Mouse (Mus musculus) spleen, embryonic (tissue): Measurements from ENCODE around the gene Atg5.
"Not testable (repeated sequence)": the region's sequence is repeated elsewhere in the genome, so short reads cannot be mapped to it uniquely, and the experiment has no call there.

Experiments
- CTCF ChIA-PET: fragments of 350-600 bp; sonication (Branson Sonifier 250); formaldehyde crosslinking; loops from one replicate; lab custom pipeline; 2022; lab: Charles Lee

The Atg5 gene

DNA sequence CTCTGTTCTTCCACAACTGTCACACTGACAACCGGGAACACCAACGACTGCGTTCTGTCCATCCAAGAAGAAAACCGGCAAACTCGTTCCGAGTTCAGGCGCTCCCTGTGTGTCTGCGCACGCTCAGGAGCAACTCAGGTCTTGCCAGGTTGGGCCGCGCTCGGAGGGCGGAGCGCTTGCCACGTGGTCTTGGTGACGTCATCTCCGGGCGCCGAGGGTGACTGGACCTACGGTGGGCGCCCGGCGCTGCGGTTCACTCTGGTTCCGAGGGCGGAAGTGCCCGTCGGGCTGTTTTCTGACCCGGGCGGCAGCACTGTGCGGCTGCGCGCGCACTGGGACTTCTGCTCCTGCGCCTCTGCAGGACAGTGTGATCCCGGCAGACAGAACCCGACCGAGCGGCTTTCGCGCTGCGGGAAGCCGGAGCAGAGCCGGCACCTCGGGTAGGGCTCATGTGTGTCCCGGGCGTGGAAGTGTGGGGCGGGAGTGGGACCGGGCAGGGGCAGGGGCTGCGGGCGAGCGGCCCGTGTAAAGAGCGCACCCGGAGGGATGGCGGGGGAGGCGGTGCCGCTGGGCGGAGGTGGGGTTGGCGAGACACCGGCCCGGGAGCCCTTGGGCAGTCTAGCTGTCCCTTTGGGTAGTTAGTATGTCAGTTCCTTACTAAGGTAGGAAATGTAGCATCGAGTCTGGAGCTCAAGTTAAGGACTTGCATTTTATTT, at the start of gene Atg5:
TSS of gene Atg5 (plus strand) at position 214 of the 716 bp plus-strand sequence.
- CTCF ChIA-PET, result no interaction called here

DNA sequence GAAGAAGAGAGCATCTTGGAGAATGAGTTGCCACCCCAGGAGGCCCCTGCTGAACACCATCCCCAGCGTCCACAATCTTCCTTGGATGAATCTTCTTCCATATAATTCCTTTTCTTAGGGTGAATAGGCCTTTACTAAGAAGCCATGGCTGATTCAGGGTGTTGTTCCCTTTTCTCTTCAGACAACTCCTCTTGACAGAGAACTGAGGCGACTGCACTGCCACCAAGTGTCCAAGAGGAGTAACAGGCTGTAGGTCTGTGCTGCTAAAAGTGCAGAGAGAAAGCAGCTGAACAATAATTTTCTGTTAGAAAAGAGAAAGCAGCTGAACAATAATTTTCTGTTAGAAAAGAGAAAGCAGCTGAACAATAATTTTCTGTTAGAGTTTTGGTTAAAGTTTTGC, 49.1 kb upstream of the Atg5 start:
- CTCF ChIA-PET, result not testable (repeated sequence)

GRCm38 (mm10) chr10:44224345-44224744, 43.8 kb upstream of the Atg5 start:
- CTCF ChIA-PET, result no interaction called here

GRCm38 (mm10) chr10:44233351-44233750, 34.8 kb upstream of the Atg5 start:
- CTCF ChIA-PET, result not testable (repeated sequence)

- CTCF ChIA-PET, result not testable (repeated sequence)
Measured at GRCm38 (mm10) chr10:44235298-44235697, 32.9 kb upstream of the Atg5 start.

DNA sequence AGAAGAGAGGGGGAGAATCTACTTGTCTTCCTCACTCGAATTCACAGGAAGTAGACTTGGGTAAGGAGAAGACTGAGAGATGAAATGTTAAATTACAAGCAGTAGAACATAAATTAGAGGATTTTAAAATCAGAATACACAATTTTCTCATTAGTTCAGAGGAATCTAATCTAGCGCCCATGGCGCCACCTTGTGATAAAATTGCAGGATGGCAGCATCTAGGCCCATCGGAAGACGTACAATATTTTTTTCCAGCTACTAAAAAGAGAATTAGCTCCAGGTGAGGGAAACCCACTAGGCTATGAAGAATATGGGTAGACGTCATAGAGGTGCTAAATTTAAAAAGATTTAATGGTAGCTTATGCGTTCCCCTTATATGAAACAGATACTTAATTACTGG, 11.5 kb upstream of the Atg5 start:
- CTCF ChIA-PET, result no interaction called here

DNA sequence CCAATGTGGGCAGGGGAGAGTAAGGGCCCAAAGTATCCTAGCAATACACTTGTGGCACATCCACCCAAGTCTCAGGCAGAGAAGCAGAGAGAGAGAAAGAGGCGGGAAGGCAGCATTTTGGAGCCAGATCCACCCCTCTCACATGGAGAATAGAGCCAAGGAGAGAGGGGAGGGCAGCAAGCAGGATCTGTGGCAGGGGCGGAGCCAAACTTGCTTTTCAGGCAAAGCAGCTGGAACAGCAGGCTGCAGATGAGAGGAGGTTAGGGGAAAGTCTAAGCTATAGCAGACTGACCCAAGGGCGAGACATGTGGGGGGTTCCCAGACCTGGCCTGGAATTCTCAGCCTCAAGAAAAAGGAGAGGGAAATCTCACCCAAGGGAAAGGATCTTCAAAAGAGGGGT, 2.3 kb upstream of the Atg5 start:
- CTCF ChIA-PET, result no interaction called here

- CTCF ChIA-PET, result interaction anchor here (0.6 kb wide), 1 partner anchor 254 kb away, joined by 4 read pairs; no protein-coding TSS in a partner anchor
Measured at GRCm38 (mm10) chr10:44266561-44266960, 1.6 kb upstream of the Atg5 start.

GRCm38 (mm10) chr10:44267426-44268142, 574 bp upstream of the Atg5 start:
- CTCF ChIA-PET, result no interaction called here

- CTCF ChIA-PET, result no interaction called here
Measured at GRCm38 (mm10) chr10:44269211-44269610, 1.1 kb downstream of the Atg5 start.

GRCm38 (mm10) chr10:44282323-44282722, 14.2 kb downstream of the Atg5 start:
- CTCF ChIA-PET, result interaction anchor here (0.7 kb wide), 1 partner anchor 1569 kb away, joined by 3 read pairs; no protein-coding TSS in a partner anchor

DNA sequence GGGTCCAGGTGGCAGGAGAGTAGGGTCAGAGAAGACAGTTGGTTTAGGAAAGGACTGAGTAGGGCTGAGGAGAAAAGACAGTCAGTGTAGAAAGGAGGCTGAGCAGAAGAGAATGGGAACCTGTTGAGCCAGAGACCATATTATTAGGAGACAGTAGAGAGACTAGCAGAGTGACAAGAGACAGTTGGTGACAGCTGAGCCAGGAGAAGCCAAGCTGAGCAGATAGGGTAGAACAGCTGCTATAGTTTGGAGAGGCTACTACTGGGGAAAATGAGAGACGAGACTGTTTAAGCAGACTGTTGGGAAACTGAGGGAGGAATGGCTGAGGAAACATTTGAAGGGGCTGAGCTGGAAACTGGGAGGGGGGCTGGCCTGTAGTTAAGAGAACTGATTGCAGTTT, 16.9 kb downstream of the Atg5 start:
- CTCF ChIA-PET, result no interaction called here

- CTCF ChIA-PET, result no interaction called here
Measured at GRCm38 (mm10) chr10:44285935-44286334, 17.8 kb downstream of the Atg5 start.

GRCm38 (mm10) chr10:44290876-44291275, 22.7 kb downstream of the Atg5 start:
- CTCF ChIA-PET, result interaction anchor here (1.4 kb wide), 1 partner anchor 755 kb away, joined by 5 read pairs; no protein-coding TSS in a partner anchor

GRCm38 (mm10) chr10:44292205-44292604, 24.0 kb downstream of the Atg5 start:
- CTCF ChIA-PET, result no interaction called here

DNA sequence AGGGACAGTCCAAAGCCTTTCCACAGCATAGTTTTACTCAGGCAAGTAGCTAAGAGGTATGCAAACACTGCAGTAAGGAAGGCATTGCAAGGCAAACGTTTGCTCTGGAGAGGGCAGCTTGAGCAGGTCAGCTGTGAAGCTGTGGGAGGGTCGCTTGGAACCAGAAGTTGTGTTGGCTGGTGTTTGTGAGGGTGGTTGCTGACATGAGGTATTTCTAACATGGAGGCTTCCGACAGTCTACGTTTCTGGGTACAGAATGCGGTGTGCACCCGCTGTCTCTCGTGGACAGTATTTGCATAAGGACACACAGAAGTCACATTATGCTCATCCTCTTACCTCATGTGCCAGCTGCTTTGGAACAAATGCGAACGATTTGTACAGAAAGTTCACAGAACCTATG, 31.0 kb downstream of the Atg5 start:
- CTCF ChIA-PET, result no interaction called here

- CTCF ChIA-PET, result no interaction called here
Measured at GRCm38 (mm10) chr10:44300078-44300477, 31.9 kb downstream of the Atg5 start.

- CTCF ChIA-PET, result no interaction called here
Measured at GRCm38 (mm10) chr10:44303648-44304329, 35.6 kb downstream of the Atg5 start.

GRCm38 (mm10) chr10:44304330-44304717, 36.2 kb downstream of the Atg5 start:
- CTCF ChIA-PET, result no interaction called here

DNA sequence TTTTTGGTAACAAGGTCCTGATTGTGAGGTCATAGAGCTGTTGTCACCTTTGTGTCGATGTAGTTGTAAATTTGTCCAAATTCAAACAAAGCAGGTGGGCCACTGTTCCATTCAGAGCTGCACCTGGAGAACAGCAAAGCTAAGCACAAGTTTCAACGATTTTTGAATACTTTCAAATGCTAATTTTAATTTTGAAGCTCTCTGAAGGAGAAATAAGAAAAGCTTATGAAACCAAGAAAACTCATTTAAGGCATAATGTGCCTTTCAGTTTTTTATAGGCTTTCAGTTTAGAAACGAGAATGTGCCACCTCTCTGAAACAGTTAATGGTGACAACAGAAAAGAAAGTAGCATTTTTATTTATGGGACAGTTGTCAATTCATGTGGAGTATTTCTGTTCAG, 36.7 kb downstream of the Atg5 start:
- CTCF ChIA-PET, result no interaction called here

DNA sequence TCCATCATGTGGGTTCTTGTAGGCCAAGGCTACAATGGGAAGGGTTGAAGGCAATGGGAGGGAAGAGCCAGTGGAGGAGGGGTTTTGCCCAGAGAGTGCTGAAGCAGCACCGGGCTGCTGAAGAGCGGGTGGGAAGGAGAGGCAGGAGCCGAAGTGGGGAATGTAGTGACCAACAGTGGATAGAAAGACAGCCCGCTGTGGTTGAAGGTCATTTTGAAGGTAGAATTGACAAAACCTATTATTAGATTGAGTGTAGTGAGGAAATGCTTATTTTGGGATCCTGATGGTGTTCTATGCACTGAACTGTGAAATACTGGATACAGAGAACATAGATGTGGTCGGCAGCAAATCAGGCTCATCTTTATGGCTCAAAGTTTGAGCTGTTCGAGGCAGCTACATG, 38.1 kb downstream of the Atg5 start:
- CTCF ChIA-PET, result no interaction called here

- CTCF ChIA-PET, result no interaction called here
Measured at GRCm38 (mm10) chr10:44308280-44308679, 40.1 kb downstream of the Atg5 start.
